Mouse (Mus musculus) ES-Bruce4 (cell line): Measurements from ENCODE around the gene Ror2. TPM values are rescaled to one million over a fixed set of nuclear protein-coding genes. Genes with fewer than 3 reads are reported as not detected.
A peak's percentile ranks its signal among the peaks of the same experiment; 100 is the strongest.

ENCODE experiments used
- H3K27ac ChIP-seq: 2 replicates; pipeline ENCODE4 v1.5.1; 2012; ENCODE audit warnings: low read length, inconsistent platforms; ENCODE audit not compliant: insufficient read depth
- H3K27me3 ChIP-seq: 2 replicates; pipeline ENCODE4 v1.6.1; 2012; ENCODE audit warnings: mild to moderate bottlenecking, low read length, inconsistent platforms; ENCODE audit not compliant: control insufficient read depth, poor library complexity, insufficient read depth, severe bottlenecking
- H3K36me3 ChIP-seq: 2 replicates; pipeline ENCODE4 v1.6.1; 2012; ENCODE audit warnings: inconsistent platforms, mild to moderate bottlenecking, low read length, moderate library complexity; ENCODE audit not compliant: control insufficient read depth, poor library complexity, insufficient read depth, severe bottlenecking
- H3K4me1 ChIP-seq: one replicate; pipeline ENCODE4 v1.8.1; 2011; ENCODE audit warnings: low read length; ENCODE audit not compliant: control insufficient read depth, insufficient read depth
- H3K4me3 ChIP-seq: 2 replicates; pipeline ENCODE4 v1.5.1; 2011; ENCODE audit warnings: low read depth, mild to moderate bottlenecking, low read length
- H3K9ac ChIP-seq: 2 replicates; pipeline ENCODE4 v1.6.1; 2012; ENCODE audit warnings: low read depth, mild to moderate bottlenecking, inconsistent platforms; ENCODE audit not compliant: poor library complexity, severe bottlenecking
- H3K9me3 ChIP-seq: replicated peaks from 2 replicates; pipeline ENCODE4 v1.6.1; 2012; ENCODE audit warnings: mild to moderate bottlenecking, low read length, inconsistent platforms; ENCODE audit not compliant: control insufficient read depth, poor library complexity, insufficient read depth, severe bottlenecking
- CTCF ChIP-seq: IDR thresholded peaks from one replicate; pipeline ENCODE4 v1.8.1; 2011; ENCODE audit warnings: low read depth, low read length
- EP300 ChIP-seq: IDR thresholded peaks from 2 replicates; pipeline ENCODE4 v1.6.1; 2011; ENCODE audit warnings: low read depth, low read length; ENCODE audit not compliant: insufficient read depth
- POLR2A ChIP-seq: IDR thresholded peaks from one replicate; pipeline ENCODE4 v1.8.1; 2011; ENCODE audit warnings: low read length; ENCODE audit not compliant: insufficient read depth
- polyA plus RNA-seq: library from polyadenylated mRNA; stranded (reverse); fragments of >200 nt; gene quantifications from 2 replicates; pipeline ENCODE4 v1.2.4, GENCODE M21; 2011; ENCODE audit warnings: low read depth; ENCODE audit not compliant: missing spikeins, insufficient read depth, insufficient read length

Ror2 gene
- polyA plus RNA-seq, 1 experiment = 23.6 TPM

DNA sequence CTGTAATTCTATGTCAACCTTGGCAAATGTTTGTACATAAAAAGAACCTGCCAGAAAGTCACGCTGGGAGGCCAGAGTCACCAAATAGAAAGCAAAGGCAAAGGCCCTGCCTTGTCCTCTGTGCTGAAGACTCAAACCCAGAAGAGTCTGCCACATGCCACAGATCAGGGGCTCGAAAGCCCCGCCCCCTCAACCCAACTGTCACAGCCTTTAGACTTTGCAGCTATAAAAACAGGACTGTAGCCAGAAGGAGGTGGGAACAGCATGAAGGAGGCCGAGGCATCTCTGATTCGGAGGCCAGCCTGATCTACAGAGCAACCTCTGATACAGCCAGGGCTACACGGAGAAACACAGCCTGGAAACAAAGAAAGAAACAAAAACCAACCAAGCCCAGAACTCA, 37.8 kb downstream of the Ror2 start:
- Histone ChIP-seq H3K36me3 (no peaks in the 10 kb centered on the region), H3K4me1 (no peaks in the 10 kb centered on the region), H3K4me3 (no peak overlapping the region), H3K9me3 (no peaks in the 10 kb centered on the region), H3K27me3 (no peaks in the 10 kb centered on the region), H3K9ac (no peak overlapping the region), H3K27ac (no peak overlapping the region)
- TF ChIP-seq CTCF (no peak), EP300 (no peak), POLR2A (no peak)

DNA sequence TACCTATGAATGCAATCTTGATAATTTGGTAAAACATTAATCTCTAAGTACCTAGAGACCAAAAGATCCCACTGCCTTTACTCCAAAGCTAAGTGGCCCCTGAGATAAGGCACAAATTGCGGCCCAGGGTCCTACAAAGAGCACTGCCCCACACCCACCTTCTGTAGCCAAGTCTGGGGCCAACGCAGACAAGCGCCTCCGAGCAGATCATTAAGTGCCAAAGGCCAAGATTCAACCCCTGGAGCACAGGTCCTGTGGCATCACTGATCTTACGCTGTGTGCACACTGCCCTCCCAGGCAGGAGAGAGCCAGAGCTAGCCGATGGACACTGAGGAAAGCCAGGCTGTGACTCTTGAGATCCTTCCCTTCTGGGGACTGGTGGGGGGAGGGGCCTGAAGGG, 38.7 kb downstream of the Ror2 start:
- Histone ChIP-seq H3K27ac (no peak overlapping the region), H3K27me3 (no peaks in the 10 kb centered on the region), H3K4me1 (no peaks in the 10 kb centered on the region), H3K9ac (no peak overlapping the region), H3K4me3 (no peak overlapping the region), H3K36me3 (no peaks in the 10 kb centered on the region), H3K9me3 (peaks cover 5% of the 10 kb centered on the region; the same call in 1 of the 2 replicates)
- no peak for TF ChIP-seq CTCF
- no peak for TF ChIP-seq POLR2A
- TF ChIP-seq EP300 = no peak

DNA sequence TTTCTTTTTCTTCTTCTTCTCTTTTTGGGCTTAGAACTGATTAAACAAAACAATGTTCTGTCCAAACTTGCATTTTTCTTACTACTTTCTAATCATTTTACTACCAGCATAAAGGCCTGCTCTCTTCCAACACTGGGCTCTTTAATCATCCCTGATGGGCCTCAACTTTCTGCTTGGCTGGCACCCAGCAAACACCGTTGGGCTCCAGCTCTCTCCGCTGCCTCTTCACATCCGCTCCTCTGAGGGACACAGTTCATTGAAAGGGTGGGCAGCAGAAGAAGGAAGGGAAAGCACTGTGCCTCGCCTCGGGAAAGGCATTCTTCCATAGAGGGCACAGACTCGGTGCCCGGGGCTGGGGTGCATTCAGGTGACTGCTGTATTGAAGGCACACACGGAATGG, 41.8 kb downstream of the Ror2 start:
- TF ChIP-seq EP300 (no peak), POLR2A (no peak), CTCF (no peak)
- no peak overlapping the region for H3K9ac ChIP-seq
- H3K9me3 ChIP-seq = peaks cover 5% of the 10 kb centered on the region; the same call in 1 of the 2 replicates
- H3K27ac ChIP-seq = no peak overlapping the region
- H3K4me3 ChIP-seq = no peak overlapping the region
- no peaks in the 10 kb centered on the region for H3K27me3 ChIP-seq
- H3K4me1 ChIP-seq = no peaks in the 10 kb centered on the region
- no peaks in the 10 kb centered on the region for H3K36me3 ChIP-seq

DNA sequence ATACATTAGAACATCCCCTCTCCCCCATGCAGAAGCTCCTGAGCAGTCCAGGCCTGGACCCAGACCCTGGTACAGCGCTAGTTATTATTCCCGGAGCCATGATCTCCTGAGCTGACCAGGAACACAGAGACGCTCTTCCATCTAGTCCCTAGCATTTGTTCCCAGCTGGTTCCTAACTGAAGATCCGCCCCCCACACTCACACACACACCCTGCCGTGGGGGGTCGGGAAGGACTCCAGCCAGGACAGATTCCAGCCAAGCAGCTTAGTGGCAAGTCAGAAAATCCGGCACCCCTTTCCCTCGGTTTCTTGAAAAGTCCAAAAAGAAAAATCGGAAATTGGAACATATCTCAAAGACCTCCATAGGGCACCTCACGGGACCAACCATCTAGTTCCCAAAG, 48.5 kb downstream of the Ror2 start:
- H3K9me3 ChIP-seq = peaks cover 11% of the 10 kb centered on the region

DNA sequence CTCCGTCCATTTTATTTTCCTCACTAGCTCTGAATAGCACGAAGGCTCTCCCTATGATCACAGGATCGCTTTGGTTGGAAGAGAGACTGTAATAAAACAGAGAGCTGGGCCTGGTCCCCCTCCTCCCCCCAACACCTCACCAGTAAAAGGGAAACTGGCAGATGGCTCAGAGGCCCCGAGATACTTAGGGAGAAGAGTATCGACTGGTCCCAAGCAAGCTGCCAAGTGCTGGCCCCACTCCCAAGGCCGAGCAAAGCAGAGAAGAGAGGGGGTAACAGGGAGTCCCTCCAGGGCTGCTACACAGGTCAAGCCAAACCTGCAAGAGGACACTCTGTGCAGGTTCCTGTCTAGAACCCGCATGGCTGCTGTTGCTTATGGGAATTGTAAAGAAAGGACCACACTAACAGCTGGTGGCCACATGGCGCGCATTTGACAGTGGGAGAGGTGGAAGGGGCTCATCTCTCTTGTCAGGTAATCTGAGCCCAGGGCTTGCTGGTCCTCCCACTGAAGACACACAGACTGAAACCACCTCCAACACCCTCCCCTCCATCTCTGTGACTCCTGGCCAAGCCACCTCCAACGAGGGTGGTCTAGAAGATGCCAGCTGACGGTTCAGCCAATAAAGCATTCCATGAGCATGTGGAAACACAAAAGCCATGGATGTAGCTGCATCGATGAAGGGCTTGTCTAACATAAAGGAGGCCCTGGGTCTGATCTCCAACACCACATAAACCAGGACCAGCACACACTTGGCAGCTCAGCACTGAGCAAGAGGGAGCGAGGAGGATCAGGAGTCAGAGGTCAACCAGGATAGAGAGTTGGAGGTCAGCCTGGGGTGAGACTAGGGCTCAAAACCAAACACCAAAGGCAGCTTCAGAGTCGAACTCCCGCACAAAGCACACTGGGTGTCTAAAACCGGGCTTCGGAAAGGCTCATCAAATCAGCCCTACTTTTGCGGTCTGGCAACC, 49.2 kb downstream of the Ror2 start:
- Histone ChIP-seq H3K4me1 (peaks cover 3% of the 10 kb centered on the region), H3K9me3 (peaks cover 10% of the 10 kb centered on the region), H3K9ac (no peak overlapping the region), H3K27ac (no peak overlapping the region), H3K36me3 (no peaks in the 10 kb centered on the region), H3K4me3 (no peak overlapping the region), H3K27me3 (no peaks in the 10 kb centered on the region)
- TF ChIP-seq CTCF (no peak), EP300 (peak; percentile 40; the same call in 1 of the 2 replicates)

More for the DNA sequence above, 48.5 kb downstream of the Ror2 start:
- no peak for TF ChIP-seq EP300
- no peak for TF ChIP-seq POLR2A
- no peak for TF ChIP-seq CTCF
- Histone ChIP-seq H3K4me1 (peaks cover 3% of the 10 kb centered on the region), H3K36me3 (no peaks in the 10 kb centered on the region), H3K27me3 (no peaks in the 10 kb centered on the region), H3K27ac (no peak overlapping the region), H3K4me3 (no peak overlapping the region), H3K9ac (no peak overlapping the region)

DNA sequence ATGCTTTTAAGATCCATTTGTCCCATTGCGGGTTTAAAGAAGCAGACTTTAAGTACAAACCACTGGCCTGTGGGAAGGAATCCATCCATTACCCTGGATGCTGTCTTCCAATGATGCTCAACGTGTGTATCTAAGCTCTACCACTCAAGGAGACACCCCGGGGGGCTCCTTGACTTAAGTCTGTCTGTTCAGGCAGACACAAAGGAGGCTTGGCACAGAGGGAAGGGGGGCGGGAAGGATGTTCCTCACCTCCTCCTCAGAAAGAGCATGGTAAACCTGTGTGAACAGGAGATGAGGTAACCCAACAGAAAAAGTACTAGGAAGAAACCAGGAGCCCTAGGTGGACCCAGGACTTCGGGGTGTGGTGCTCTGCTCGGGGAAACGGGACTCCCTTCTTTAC, 50.0 kb downstream of the Ror2 start:
- Histone ChIP-seq H3K4me3 (no peak overlapping the region), H3K27me3 (no peaks in the 10 kb centered on the region), H3K4me1 (peaks cover 3% of the 10 kb centered on the region), H3K9ac (no peak overlapping the region), H3K9me3 (peaks cover 10% of the 10 kb centered on the region), H3K27ac (no peak overlapping the region), H3K36me3 (no peaks in the 10 kb centered on the region)
- TF ChIP-seq EP300 = no peak
- no peak for TF ChIP-seq CTCF
- TF ChIP-seq POLR2A = no peak
